Mouse (Mus musculus) myocyte (in vitro differentiated cells): Measurements from ENCODE around the gene Naa80.

ENCODE experiments used
- E2F4 ChIP-seq: IDR thresholded peaks from one replicate; pipeline ENCODE4 v1.6.1; 2011; ENCODE audit warnings: mild to moderate bottlenecking, control low read depth, moderate library complexity; ENCODE audit not compliant: insufficient read depth
- MAX ChIP-seq: IDR thresholded peaks from one replicate; pipeline ENCODE4 v1.6.1; 2011; ENCODE audit warnings: low read depth, mild to moderate bottlenecking, control low read depth
- MYOD1 ChIP-seq, 3 experiments: IDR thresholded peaks; one replicate each; pipeline ENCODE4 v1.6.1; 2011; ENCODE audit warnings: control low read depth in 2 of 3, low read depth in 2 of 3, mild to moderate bottlenecking in 2 of 3, moderate library complexity in 1 of 3; ENCODE audit not compliant: insufficient read length in 2 of 3, control insufficient read depth in 1 of 3
- POLR2A ChIP-seq: IDR thresholded peaks from one replicate; pipeline ENCODE4 v1.6.1; 2011; ENCODE audit warnings: low read depth, mild to moderate bottlenecking, control low read depth, moderate library complexity; ENCODE audit not compliant: insufficient read length
- REST ChIP-seq: IDR thresholded peaks from one replicate; pipeline ENCODE4 v1.6.1; 2011; ENCODE audit warnings: mild to moderate bottlenecking, control low read depth, moderate library complexity; ENCODE audit not compliant: insufficient read depth, insufficient read length

GRCm38 (mm10) chr9:107629901-107630425 lies 51.3 kb downstream of the Naa80 start:
- TF ChIP-seq MAX (no peak), POLR2A (no peak), MYOD1 (IDR thresholded peaks at IDR 0.05; ENCODE audit: control insufficient read depth in 1 of 3, insufficient read length in 2 of 3, low read depth in 2 of 3) (no peak), E2F4 (no peak), REST (no peak)
